Mouse (Mus musculus) erythroblast, embryonic 14.5 days (primary cell): ENCODE data around the gene Cldn1. TPM values are rescaled to one million over a fixed set of nuclear protein-coding genes. Genes with fewer than 3 reads are reported as not detected.

Experiments
- H3K27me3 ChIP-seq: 2 replicates; pipeline ENCODE4 v1.6.1; 2012; ENCODE audit warnings: inconsistent platforms; ENCODE audit not compliant: control insufficient read depth
- H3K36me3 ChIP-seq: 2 replicates; pipeline ENCODE4 v1.6.1; 2012; ENCODE audit warnings: mild to moderate bottlenecking, inconsistent platforms; ENCODE audit not compliant: control insufficient read depth
- H3K4me1 ChIP-seq: 2 replicates; pipeline ENCODE4 v1.6.1; 2012; ENCODE audit warnings: inconsistent platforms; ENCODE audit not compliant: control insufficient read depth
- H3K4me3 ChIP-seq: replicated peaks from 2 replicates; pipeline ENCODE3; 2012; ENCODE audit warnings: moderate library complexity, mild to moderate bottlenecking, inconsistent platforms
- H3K9me3 ChIP-seq: 2 replicates; pipeline ENCODE4 v1.6.1; 2012; ENCODE audit warnings: low read length, inconsistent platforms, mixed read lengths; ENCODE audit not compliant: control insufficient read depth
- GATA1 ChIP-seq: IDR thresholded peaks from 2 replicates; pipeline ENCODE4 v1.6.1; 2012; ENCODE audit warnings: low read length, inconsistent platforms, mixed read lengths
- TAL1 ChIP-seq: IDR thresholded peaks from 3 replicates; pipeline ENCODE4 v1.6.1; 2012; ENCODE audit warnings: low read length, inconsistent platforms, mixed read lengths
- polyA plus RNA-seq: library from polyadenylated mRNA; stranded (reverse); fragments of >175 nt; gene quantifications from 2 replicates; pipeline ENCODE4 v1.2.3, GENCODE M21; 2012

Cldn1 gene
- not detected in 2 replicates for polyA plus RNA-seq

- H3K9me3 ChIP-seq = no peaks in the 10 kb centered on the region
- no peaks in the 10 kb centered on the region for H3K4me1 ChIP-seq
- no peak for TF ChIP-seq TAL1
- no peak for TF ChIP-seq GATA1
- peaks cover 3% of the 10 kb centered on the region; the same call in 1 of the 2 replicates for H3K27me3 ChIP-seq
- H3K4me3 ChIP-seq = peak within 1 kb of the TSS; percentile 55
- H3K36me3 ChIP-seq = no peaks in the 10 kb centered on the region
Observed at GRCm38 (mm10) chr16:26371325-26372053, at the start of gene Cldn1. Gene Cldn1, minus strand, starts transcription at chr16:26371841.

- H3K9me3 ChIP-seq = no peaks in the 10 kb centered on the region
- no peak overlapping the region for H3K4me3 ChIP-seq
- no peaks in the 10 kb centered on the region for H3K4me1 ChIP-seq
- no peaks in the 10 kb centered on the region for H3K36me3 ChIP-seq
- no peaks in the 10 kb centered on the region for H3K27me3 ChIP-seq
- TF ChIP-seq GATA1 (no peak), TAL1 (no peak)
Observed at GRCm38 (mm10) chr16:26418616-26419015, 47.0 kb upstream of the Cldn1 start.

- Histone ChIP-seq H3K9me3 (no peaks in the 10 kb centered on the region), H3K27me3 (no peaks in the 10 kb centered on the region), H3K4me1 (no peaks in the 10 kb centered on the region), H3K4me3 (no peak overlapping the region), H3K36me3 (no peaks in the 10 kb centered on the region)
- TF ChIP-seq GATA1 (no peak), TAL1 (no peak)
Observed at GRCm38 (mm10) chr16:26404070-26404469, 32.4 kb upstream of the Cldn1 start.

GRCm38 (mm10) chr16:26400971-26401370 lies 29.3 kb upstream of the Cldn1 start:
- Histone ChIP-seq H3K27me3 (no peaks in the 10 kb centered on the region), H3K4me3 (no peak overlapping the region), H3K36me3 (no peaks in the 10 kb centered on the region), H3K9me3 (no peaks in the 10 kb centered on the region), H3K4me1 (no peaks in the 10 kb centered on the region)
- TF ChIP-seq GATA1 (no peak), TAL1 (no peak)

GRCm38 (mm10) chr16:26400549-26400948 lies 28.9 kb upstream of the Cldn1 start:
- TF ChIP-seq TAL1 = no peak
- no peak for TF ChIP-seq GATA1
- H3K4me1 ChIP-seq = no peaks in the 10 kb centered on the region
- no peaks in the 10 kb centered on the region for H3K27me3 ChIP-seq
- no peaks in the 10 kb centered on the region for H3K36me3 ChIP-seq
- H3K4me3 ChIP-seq = no peak overlapping the region
- H3K9me3 ChIP-seq = no peaks in the 10 kb centered on the region

- Histone ChIP-seq H3K9me3 (no peaks in the 10 kb centered on the region), H3K4me1 (no peaks in the 10 kb centered on the region), H3K4me3 (no peak overlapping the region), H3K27me3 (no peaks in the 10 kb centered on the region), H3K36me3 (no peaks in the 10 kb centered on the region)
- no peak for TF ChIP-seq TAL1
- TF ChIP-seq GATA1 = no peak
Observed at GRCm38 (mm10) chr16:26390936-26391335, 19.3 kb upstream of the Cldn1 start.

- Histone ChIP-seq H3K9me3 (no peaks in the 10 kb centered on the region), H3K36me3 (no peaks in the 10 kb centered on the region), H3K4me1 (no peaks in the 10 kb centered on the region), H3K27me3 (no peaks in the 10 kb centered on the region), H3K4me3 (no peak overlapping the region)
- TF ChIP-seq TAL1 (no peak), GATA1 (no peak)
Observed at GRCm38 (mm10) chr16:26386159-26386558, 14.5 kb upstream of the Cldn1 start.

- Histone ChIP-seq H3K27me3 (no peaks in the 10 kb centered on the region), H3K4me3 (no peak overlapping the region), H3K36me3 (no peaks in the 10 kb centered on the region), H3K4me1 (no peaks in the 10 kb centered on the region), H3K9me3 (no peaks in the 10 kb centered on the region)
- TF ChIP-seq TAL1 (no peak), GATA1 (no peak)
Observed at GRCm38 (mm10) chr16:26384112-26384649, 12.5 kb upstream of the Cldn1 start.

GRCm38 (mm10) chr16:26377170-26377569 lies 5.5 kb upstream of the Cldn1 start:
- TF ChIP-seq GATA1 = no peak
- TF ChIP-seq TAL1 = no peak
- Histone ChIP-seq H3K36me3 (no peaks in the 10 kb centered on the region), H3K9me3 (no peaks in the 10 kb centered on the region), H3K4me1 (no peaks in the 10 kb centered on the region), H3K4me3 (no peak overlapping the region), H3K27me3 (no peaks in the 10 kb centered on the region)

- Histone ChIP-seq H3K9me3 (no peaks in the 10 kb centered on the region), H3K4me1 (no peaks in the 10 kb centered on the region), H3K4me3 (peak overlapping the region; percentile 37), H3K27me3 (peaks cover 3% of the 10 kb centered on the region; the same call in 1 of the 2 replicates), H3K36me3 (no peaks in the 10 kb centered on the region)
- no peak for TF ChIP-seq GATA1
Observed at GRCm38 (mm10) chr16:26370127-26370526, 1.5 kb downstream of the Cldn1 start.
